Mouse (Mus musculus): Measurements from ENCODE around the gene Ctdspl.

- TF ChIP-seq CTCF (IDR thresholded peaks at IDR 0.05; ENCODE audit: control insufficient read depth, insufficient read depth, low read length) (no peak), POLR2A (IDR thresholded peaks at IDR 0.05; ENCODE audit: borderline replicate concordance, control insufficient read depth, low read depth, low read length) (no peak)
Measured at GRCm38 (mm10) chr9:119016785-119017507, 90.7 kb downstream of the Ctdspl start.
